Mouse (Mus musculus): ENCODE data around the gene Gstp2. TPM values are rescaled to one million over a fixed set of nuclear protein-coding genes. Genes with fewer than 3 reads are reported as not detected.
"Not testable (repeated sequence)": the region's sequence is repeated elsewhere in the genome, so short reads cannot be mapped to it uniquely, and the experiment has no call there.

Gene Gstp2
- polyA plus RNA-seq, 1 experiment: 14.8 TPM

GRCm38 (mm10) chr19:4081394-4081793 lies 35.6 kb upstream of the Gstp2 start, which contains the start of gene Cabp2:
Gene Cabp2, plus strand, starts transcription at chr19:4081578.
- H3K27ac ChIP-seq (replicated peaks; ENCODE audit: low read depth, low read length): no peak within 1 kb of the TSS
- H3K4me1 ChIP-seq (ENCODE audit: control insufficient read depth, insufficient read depth, insufficient read length, low read length): no peaks in the 10 kb centered on the region
- no peak within 1 kb of the TSS for H3K4me3 ChIP-seq (ENCODE audit: insufficient read depth, low read depth, low read length)

GRCm38 (mm10) chr19:4080511-4081009 lies 34.7 kb upstream of the Gstp2 start:
- Histone ChIP-seq H3K27ac (replicated peaks; ENCODE audit: low read depth, low read length) (no peak overlapping the region), H3K4me1 (ENCODE audit: control insufficient read depth, insufficient read depth, insufficient read length, low read length) (no peaks in the 10 kb centered on the region), H3K4me3 (ENCODE audit: insufficient read depth, low read depth, low read length) (no peak overlapping the region)

GRCm38 (mm10) chr19:4079594-4079993 lies 33.8 kb upstream of the Gstp2 start:
- Histone ChIP-seq H3K4me1 (ENCODE audit: control insufficient read depth, insufficient read depth, insufficient read length, low read length) (no peaks in the 10 kb centered on the region), H3K27ac (replicated peaks; ENCODE audit: low read depth, low read length) (no peak overlapping the region), H3K4me3 (ENCODE audit: insufficient read depth, low read depth, low read length) (no peak overlapping the region)

GRCm38 (mm10) chr19:4075531-4075930 lies 29.7 kb upstream of the Gstp2 start:
- Histone ChIP-seq H3K4me3 (ENCODE audit: insufficient read depth, low read depth, low read length) (no peak overlapping the region), H3K4me1 (ENCODE audit: control insufficient read depth, insufficient read depth, insufficient read length, low read length) (no peaks in the 10 kb centered on the region), H3K27ac (replicated peaks; ENCODE audit: low read depth, low read length) (no peak overlapping the region)

- Histone ChIP-seq H3K4me1 (ENCODE audit: control insufficient read depth, insufficient read depth, insufficient read length, low read length) (no peaks in the 10 kb centered on the region), H3K4me3 (ENCODE audit: insufficient read depth, low read depth, low read length) (no peak overlapping the region), H3K27ac (replicated peaks; ENCODE audit: low read depth, low read length) (no peak overlapping the region)
Measured at GRCm38 (mm10) chr19:4072706-4073424, 27.0 kb upstream of the Gstp2 start.

GRCm38 (mm10) chr19:4071406-4071805 lies 25.6 kb upstream of the Gstp2 start:
- Histone ChIP-seq H3K27ac (replicated peaks; ENCODE audit: low read depth, low read length) (no peak overlapping the region), H3K4me3 (ENCODE audit: insufficient read depth, low read depth, low read length) (no peak overlapping the region), H3K4me1 (ENCODE audit: control insufficient read depth, insufficient read depth, insufficient read length, low read length) (no peaks in the 10 kb centered on the region)

GRCm38 (mm10) chr19:4070756-4071155 lies 24.9 kb upstream of the Gstp2 start:
- no peak overlapping the region for H3K27ac ChIP-seq (replicated peaks; ENCODE audit: low read depth, low read length)
- H3K4me3 ChIP-seq (ENCODE audit: insufficient read depth, low read depth, low read length): no peak overlapping the region
- H3K4me1 ChIP-seq (ENCODE audit: control insufficient read depth, insufficient read depth, insufficient read length, low read length): no peaks in the 10 kb centered on the region; the same call in 1 of the 2 replicates

- no peak overlapping the region for H3K4me3 ChIP-seq (ENCODE audit: insufficient read depth, low read depth, low read length)
- H3K4me1 ChIP-seq (ENCODE audit: control insufficient read depth, insufficient read depth, insufficient read length, low read length): no peaks in the 10 kb centered on the region; the same call in 1 of the 2 replicates
- no peak overlapping the region for H3K27ac ChIP-seq (replicated peaks; ENCODE audit: low read depth, low read length)
Measured at GRCm38 (mm10) chr19:4070311-4070710, 24.5 kb upstream of the Gstp2 start.

GRCm38 (mm10) chr19:4068717-4069410 lies 23.0 kb upstream of the Gstp2 start:
- Histone ChIP-seq H3K27ac (replicated peaks; ENCODE audit: low read depth, low read length) (no peak overlapping the region), H3K4me3 (ENCODE audit: insufficient read depth, low read depth, low read length) (no peak overlapping the region), H3K4me1 (ENCODE audit: control insufficient read depth, insufficient read depth, insufficient read length, low read length) (no peaks in the 10 kb centered on the region; the same call in 1 of the 2 replicates)

- H3K4me3 ChIP-seq (ENCODE audit: insufficient read depth, low read depth, low read length); H3K4me1 ChIP-seq (ENCODE audit: control insufficient read depth, insufficient read depth, insufficient read length, low read length); H3K27ac ChIP-seq (replicated peaks; ENCODE audit: low read depth, low read length): not testable (repeated sequence)
Measured at GRCm38 (mm10) chr19:4068242-4068641, 22.4 kb upstream of the Gstp2 start.

GRCm38 (mm10) chr19:4066877-4067276 lies 21.1 kb upstream of the Gstp2 start:
- Histone ChIP-seq H3K27ac (replicated peaks; ENCODE audit: low read depth, low read length) (no peak overlapping the region), H3K4me3 (ENCODE audit: insufficient read depth, low read depth, low read length) (no peak overlapping the region), H3K4me1 (ENCODE audit: control insufficient read depth, insufficient read depth, insufficient read length, low read length) (no peaks in the 10 kb centered on the region; the same call in 1 of the 2 replicates)

GRCm38 (mm10) chr19:4066280-4066679 lies 20.5 kb upstream of the Gstp2 start:
- no peak overlapping the region for H3K4me3 ChIP-seq (ENCODE audit: insufficient read depth, low read depth, low read length)
- H3K4me1 ChIP-seq (ENCODE audit: control insufficient read depth, insufficient read depth, insufficient read length, low read length): no peaks in the 10 kb centered on the region; the same call in 1 of the 2 replicates
- no peak overlapping the region for H3K27ac ChIP-seq (replicated peaks; ENCODE audit: low read depth, low read length)

- H3K27ac ChIP-seq (replicated peaks; ENCODE audit: low read depth, low read length); H3K4me1 ChIP-seq (ENCODE audit: control insufficient read depth, insufficient read depth, insufficient read length, low read length); H3K4me3 ChIP-seq (ENCODE audit: insufficient read depth, low read depth, low read length): not testable (repeated sequence)
Measured at GRCm38 (mm10) chr19:4064501-4064900, 18.7 kb upstream of the Gstp2 start.

- H3K27ac ChIP-seq (replicated peaks; ENCODE audit: low read depth, low read length): peak overlapping the region; percentile 24; the same call in 1 of the 2 replicates
- not testable (repeated sequence) for H3K4me3 ChIP-seq (ENCODE audit: insufficient read depth, low read depth, low read length)
- H3K4me1 ChIP-seq (ENCODE audit: control insufficient read depth, insufficient read depth, insufficient read length, low read length): peaks cover 11% of the 10 kb centered on the region
Measured at GRCm38 (mm10) chr19:4063357-4063756, 17.5 kb upstream of the Gstp2 start.

GRCm38 (mm10) chr19:4060899-4061465 lies 15.2 kb upstream of the Gstp2 start:
- H3K4me3 ChIP-seq (ENCODE audit: insufficient read depth, low read depth, low read length): no peak overlapping the region
- peaks cover 11% of the 10 kb centered on the region for H3K4me1 ChIP-seq (ENCODE audit: control insufficient read depth, insufficient read depth, insufficient read length, low read length)
- H3K27ac ChIP-seq (replicated peaks; ENCODE audit: low read depth, low read length): peak overlapping the region; percentile 64
